Mouse (Mus musculus) ES-E14 (cell line): ENCODE measurements around the gene Hsd17b12. TPM values are rescaled to one million over a fixed set of nuclear protein-coding genes. Genes with fewer than 3 reads are reported as not detected.

Source experiments
- DNase-seq: peaks from one replicate; pipeline ENCODE4 v3.0.0-alpha.2; 2013; ENCODE audit warnings: low read depth, low spot score
- H3K27ac ChIP-seq: 2 replicates; pipeline ENCODE4 v1.5.1; 2012; ENCODE audit warnings: low read depth, mild to moderate bottlenecking, low read length, moderate library complexity, mixed read lengths; ENCODE audit not compliant: poor library complexity, insufficient read depth, severe bottlenecking
- H3K36me3 ChIP-seq: 2 replicates; pipeline ENCODE4 v1.6.1; 2012; ENCODE audit warnings: mild to moderate bottlenecking, low read length, moderate library complexity, mixed read lengths; ENCODE audit not compliant: control insufficient read depth, poor library complexity, insufficient read depth, severe bottlenecking
- H3K4me1 ChIP-seq, 2 experiments: fragments of 150-350 bp in 1 of 2; sonication (generic) in 1 of 2; 2 replicates each; pipeline ENCODE4 v1.6.1; 2012; ENCODE audit warnings: low read length in 2 of 2, mild to moderate bottlenecking in 1 of 2, mixed read lengths in 1 of 2; ENCODE audit not compliant: control insufficient read depth in 2 of 2, insufficient read depth in 2 of 2, poor library complexity in 1 of 2
- H3K4me3 ChIP-seq, 2 experiments: fragments of 150-350 bp in 1 of 2; sonication (generic) in 1 of 2; 2 replicates each; pipeline ENCODE4 v1.5.1; 2012; ENCODE audit warnings: low read length in 2 of 2, low read depth in 1 of 2, mild to moderate bottlenecking in 1 of 2, mixed read lengths in 1 of 2; ENCODE audit not compliant: insufficient read depth in 1 of 2, poor library complexity in 1 of 2, severe bottlenecking in 1 of 2
- H3K9ac ChIP-seq: 2 replicates; pipeline ENCODE4 v1.6.1; 2012; ENCODE audit warnings: low read depth, mild to moderate bottlenecking, low read length, mixed read lengths; ENCODE audit not compliant: poor library complexity, insufficient read depth, severe bottlenecking
- H3K9me3 ChIP-seq: fragments of 150-350 bp; sonication (generic); 2 replicates; pipeline ENCODE4 v1.6.1; 2012; ENCODE audit warnings: low read depth, mild to moderate bottlenecking, low read length; ENCODE audit not compliant: control insufficient read depth, insufficient read depth
- CHD2 ChIP-seq: IDR thresholded peaks from 2 replicates; pipeline ENCODE4 v1.6.1; 2014; ENCODE audit warnings: mild to moderate bottlenecking, low read depth, low read length, inconsistent platforms
- HCFC1 ChIP-seq: IDR thresholded peaks from 2 replicates; pipeline ENCODE4 v1.6.1; 2012; ENCODE audit warnings: low read length, inconsistent platforms, borderline replicate concordance; ENCODE audit not compliant: insufficient read depth
- MAFK ChIP-seq: IDR thresholded peaks from 2 replicates; pipeline ENCODE4 v1.6.1; 2014; ENCODE audit warnings: mild to moderate bottlenecking, low read depth, low read length, inconsistent platforms; ENCODE audit not compliant: insufficient read depth
- ZC3H11A ChIP-seq: IDR thresholded peaks from 2 replicates; pipeline ENCODE4 v1.6.1; 2012; ENCODE audit warnings: low read depth, mild to moderate bottlenecking, inconsistent platforms, low read length, borderline replicate concordance
- ZNF384 ChIP-seq: IDR thresholded peaks from 2 replicates; pipeline ENCODE4 v1.6.1; 2012; ENCODE audit warnings: low read depth, low read length, inconsistent platforms
- in situ Hi-C, 2 experiments: fragments of 600-800 bp; cut with MboI; formaldehyde crosslinking; loops; one replicate each; pipeline ENCODE4 v1.15.1; 2025; ENCODE audit warnings: low sequenced_read_pairs in 2 of 2, inconsistent platforms in 1 of 2; ENCODE audit not compliant: unreplicated experiment in 2 of 2
- total RNA-seq: library from RNA; depleted of rRNA; stranded (reverse); fragments of 300-350 nt; gene quantifications from 2 replicates; pipeline ENCODE4 v1.2.3, GENCODE M21; 2012

Hsd17b12 gene
- total RNA-seq, 1 experiment = 149 TPM

DNA sequence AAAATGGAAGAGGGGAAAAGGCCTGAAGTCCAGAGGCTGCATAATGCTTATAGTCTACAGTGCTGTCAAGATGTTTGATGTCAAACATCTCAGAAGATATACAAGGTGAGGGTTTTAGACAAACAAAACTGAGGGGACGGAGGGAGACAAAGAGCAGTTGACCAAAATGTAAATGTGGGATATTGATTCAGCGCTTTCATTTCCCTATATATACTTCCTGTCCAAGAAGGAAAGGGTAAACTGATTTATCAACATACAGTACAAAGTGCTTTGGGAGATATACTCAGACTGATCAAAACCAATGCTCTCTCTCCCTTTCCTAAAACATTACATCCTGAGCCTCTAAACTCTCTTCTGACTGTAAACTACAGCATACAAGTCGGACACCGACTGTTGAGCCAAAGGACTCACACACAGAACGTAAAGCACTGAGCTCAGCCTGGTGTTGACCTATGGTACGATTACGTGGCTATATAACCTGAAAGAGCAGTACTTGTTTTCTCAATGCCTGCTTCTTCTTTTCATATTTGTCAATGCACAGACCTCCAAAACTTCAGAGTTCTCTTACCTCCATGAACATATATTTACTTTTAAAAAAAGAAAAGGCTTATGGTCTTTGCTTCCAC, 13.1 kb downstream of the Hsd17b12 start:
- Histone ChIP-seq H3K9ac (no peak overlapping the region), H3K27ac (no peak overlapping the region), H3K9me3 (no peaks in the 10 kb centered on the region), H3K4me1 (no peaks in the 10 kb centered on the region; a peak in 1 of 4 replicates), H3K4me3 (no peak overlapping the region), H3K36me3 (no peaks in the 10 kb centered on the region)
- TF ChIP-seq ZNF384 (no peak), HCFC1 (no peak), ZC3H11A (no peak), MAFK (no peak), CHD2 (no peak)
- in situ Hi-C loops = no loop called here
- DNase-seq = no peak

DNA sequence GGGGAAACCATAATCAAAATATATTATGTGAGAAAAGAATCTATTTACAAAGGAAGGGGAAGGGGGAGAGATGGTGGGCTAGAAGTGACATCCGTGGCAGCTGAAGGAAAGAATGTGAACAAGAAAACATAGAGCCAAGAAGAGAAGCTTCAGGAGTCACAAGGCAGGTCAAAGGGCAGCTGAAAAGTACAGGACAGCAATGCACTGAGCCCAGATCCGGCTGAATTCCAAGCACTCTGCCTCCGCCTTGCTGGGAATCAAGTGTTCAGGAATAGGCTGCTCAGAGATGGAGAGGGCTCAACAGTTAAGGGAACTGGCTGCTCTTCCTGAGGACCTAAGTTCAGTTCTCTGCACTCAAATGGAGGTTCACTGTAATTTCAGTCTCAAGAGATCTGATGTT, 16.5 kb downstream of the Hsd17b12 start:
- in situ Hi-C loops = no loop called here
- TF ChIP-seq MAFK (no peak), HCFC1 (no peak), CHD2 (no peak), ZNF384 (no peak), ZC3H11A (no peak)
- no peaks in the 10 kb centered on the region for H3K9me3 ChIP-seq

DNA sequence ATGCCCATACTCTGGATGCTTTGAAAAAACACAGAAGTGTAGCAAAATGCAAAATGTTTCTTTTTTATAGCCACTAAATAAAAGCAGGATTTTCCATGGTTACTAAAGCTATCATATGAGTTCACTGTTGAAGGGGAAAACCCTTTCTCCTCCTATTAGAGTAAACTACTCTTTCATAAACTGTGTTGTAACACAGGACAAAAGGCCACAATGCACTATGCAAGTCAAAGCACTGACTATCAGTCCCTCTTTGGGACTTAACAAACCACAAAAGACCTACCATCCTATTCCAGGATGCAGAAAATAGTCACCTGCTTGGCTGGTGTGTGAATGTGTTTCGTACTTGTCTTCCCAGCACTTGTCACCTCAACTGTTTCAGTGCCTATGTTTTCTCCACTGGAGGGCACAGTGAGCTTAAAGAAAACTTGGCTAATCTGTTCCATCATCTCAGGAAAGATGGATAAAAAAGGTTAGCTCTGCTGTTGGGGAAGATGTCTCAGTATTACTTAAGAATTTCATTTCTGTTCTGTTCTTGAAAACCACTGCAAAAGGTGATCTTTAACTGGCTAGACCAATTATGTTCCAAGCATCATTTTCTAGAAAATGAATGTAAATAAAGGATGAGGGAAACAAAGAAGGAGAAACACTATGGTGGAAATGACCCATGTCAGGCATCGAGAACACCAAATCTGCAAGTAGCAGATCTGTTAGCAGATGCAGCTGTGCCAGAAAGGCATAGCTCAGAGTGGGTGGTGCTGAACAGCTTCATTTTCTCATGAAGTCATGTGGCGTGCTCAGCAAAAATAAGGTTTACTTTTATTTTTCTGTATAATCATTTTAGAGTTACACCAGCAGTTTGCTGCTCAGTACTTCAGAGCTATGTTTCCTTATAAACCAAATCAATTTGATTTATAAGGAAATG, 19.0 kb downstream of the Hsd17b12 start:
- no peak for DNase-seq
- H3K9me3 ChIP-seq = no peaks in the 10 kb centered on the region
- no peak overlapping the region for H3K4me3 ChIP-seq
- no peak overlapping the region for H3K27ac ChIP-seq
- no peaks in the 10 kb centered on the region; the same call in none of the 2 replicates for H3K36me3 ChIP-seq
- in situ Hi-C loops = no loop called here
- no peak for TF ChIP-seq HCFC1
- TF ChIP-seq ZC3H11A = no peak
- TF ChIP-seq MAFK = no peak
- TF ChIP-seq CHD2 = no peak
- TF ChIP-seq ZNF384 = no peak
- no peak overlapping the region for H3K9ac ChIP-seq
- no peaks in the 10 kb centered on the region; a peak in 1 of 4 replicates for H3K4me1 ChIP-seq

More for the DNA sequence above, 16.5 kb downstream of the Hsd17b12 start:
- no peaks in the 10 kb centered on the region; the same call in 1 of the 2 replicates for H3K36me3 ChIP-seq
- no peaks in the 10 kb centered on the region; a peak in 1 of 4 replicates for H3K4me1 ChIP-seq
- no peak for DNase-seq
- H3K9ac ChIP-seq = no peak overlapping the region
- no peak overlapping the region for H3K27ac ChIP-seq
- H3K4me3 ChIP-seq = no peak overlapping the region

DNA sequence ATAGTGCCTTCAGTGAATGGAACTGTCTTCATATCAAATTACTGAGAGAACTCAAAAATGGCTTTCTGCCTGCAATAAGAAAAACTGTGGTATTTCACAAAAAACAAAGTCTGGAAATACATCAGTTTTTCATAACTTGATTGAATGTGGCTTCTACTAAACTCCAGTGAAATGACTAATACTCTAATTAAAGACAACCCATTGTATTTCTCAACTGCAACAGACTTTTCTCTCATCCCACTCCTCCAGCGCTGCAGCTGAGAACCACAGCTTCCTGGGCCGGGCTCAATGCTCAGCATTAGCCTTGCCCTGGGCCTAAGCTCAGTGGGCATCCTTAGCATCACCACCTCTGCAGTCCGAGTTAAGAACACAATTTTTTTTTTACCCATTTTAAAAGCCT, 20.9 kb downstream of the Hsd17b12 start:
- in situ Hi-C loops = no loop called here
- Histone ChIP-seq H3K9ac (no peak overlapping the region), H3K27ac (no peak overlapping the region), H3K4me1 (no peaks in the 10 kb centered on the region; a peak in 1 of 4 replicates), H3K4me3 (no peak overlapping the region), H3K9me3 (no peaks in the 10 kb centered on the region), H3K36me3 (no peaks in the 10 kb centered on the region; the same call in none of the 2 replicates)
- no peak for DNase-seq
- no peak for TF ChIP-seq HCFC1
- no peak for TF ChIP-seq ZNF384
- no peak for TF ChIP-seq ZC3H11A
- TF ChIP-seq MAFK = no peak
